In genomic region chr14:21076501-21077194, GRCm38 (mm10) we compare ENCODE assay signal across 8 mouse cellular contexts. TPM values are rescaled to one million over a fixed set of nuclear protein-coding genes. Genes with fewer than 3 reads are reported as not detected.
DNase-seq lines count a peak whose midpoint lies in the region; ATAC-seq and TF ChIP-seq lines count a peak whose summit lies in the region.

No protein-coding gene starts in this region.

- no peak overlapping the region for H3K27ac ChIP-seq in thymus, adult 2 months (ENCODE audit: control insufficient read depth, insufficient read depth, low read length)
- H3K27ac ChIP-seq in hindbrain, embryonic 11.5 days (ENCODE audit: low read depth, low read length) = no peak overlapping the region

- H3K4me1 ChIP-seq in thymus, adult 2 months (replicated peaks; ENCODE audit: control insufficient read depth, insufficient read depth, low read length) = peaks cover 5% of the 10 kb centered on the region; the same call in 1 of the 2 replicates
- peaks cover 2% of the 10 kb centered on the region; the same call in 1 of the 2 replicates for H3K4me1 ChIP-seq in hindbrain, embryonic 11.5 days (replicated peaks; ENCODE audit: control insufficient read depth, insufficient read depth, low read length)

- H3K36me3 ChIP-seq in thymus, adult 2 months (ENCODE audit: control insufficient read depth, insufficient read depth, low read length) = no peaks in the 10 kb centered on the region
- no peaks in the 10 kb centered on the region for H3K36me3 ChIP-seq in hindbrain, embryonic 11.5 days (ENCODE audit: control insufficient read depth, insufficient read depth, low read length)

- 49% methylated on average over 7 of the region's 7 CpGs for WGBS in thymus, adult 2 months
- 51% methylated on average over 7 of the region's 7 CpGs for WGBS in hindbrain, embryonic 11.5 days

- peak overlapping the region; percentile 78 for H3K4me2 ChIP-seq in hindbrain, embryonic 11.5 days (replicated peaks; ENCODE audit: low read depth, low read length)

- DNase-seq in cerebellum, adult 11 months = peak; percentile 38
- no peak for DNase-seq in cerebellum, adult 9-10 months
- peak; percentile 7 for DNase-seq in thymus, adult 2 months
- DNase-seq in thymus, postnatal 0 days (ENCODE audit: low spot score) = no peak
- no peak for DNase-seq in hindbrain, embryonic 11.5 days (ENCODE audit: low spot score)
- peak; percentile 23 for DNase-seq in lung, postnatal 10 days
- no peak for DNase-seq in T-cell, adult 2 months (ENCODE audit: low spot score)
- no peak for DNase-seq in left cerebral cortex, adult 18-20 months (ENCODE audit: low spot score in 2 of 2)

- H3K9ac ChIP-seq in hindbrain, embryonic 11.5 days (ENCODE audit: low read depth, low read length) = peak overlapping the region; percentile 75

- ATAC-seq in hindbrain, embryonic 11.5 days (ENCODE audit: low FRiP score) = peak; percentile 31; the same call in 1 of the 2 replicates

- TF ChIP-seq CTCF in thymus, adult 2 months (IDR thresholded peaks at IDR 0.05; ENCODE audit: borderline replicate concordance, control insufficient read depth, extremely low read depth, insufficient read depth, low read length, poor library complexity) = no peak

- H3K27me3 ChIP-seq in thymus, adult 2 months (ENCODE audit: control insufficient read depth, insufficient read depth, low read length) = no peaks in the 10 kb centered on the region
- H3K27me3 ChIP-seq in hindbrain, embryonic 11.5 days (ENCODE audit: control insufficient read depth, insufficient read depth, low read length) = no peaks in the 10 kb centered on the region

- TF ChIP-seq POLR2A in thymus, adult 2 months (IDR thresholded peaks at IDR 0.05; ENCODE audit: control insufficient read depth, extremely low read depth, insufficient read depth, low read length, poor library complexity) = no peak

- H3K4me3 ChIP-seq in thymus, adult 2 months (ENCODE audit: control insufficient read depth, insufficient read depth, low read length) = peak overlapping the region; percentile 69
- peak overlapping the region; percentile 57 for H3K4me3 ChIP-seq in hindbrain, embryonic 11.5 days (ENCODE audit: low read depth, low read length)

- no peaks in the 10 kb centered on the region for H3K9me3 ChIP-seq in hindbrain, embryonic 11.5 days (ENCODE audit: control insufficient read depth, low read length)

RNA-seq across cellular contexts. Expression of gene Adk, which starts 24.3 kb away (rescaled TPM):
- 12.7 and 18.5 TPM in 2 replicates for polyA plus RNA-seq in thymus, adult 2 months (2012; rRNA removed)
- 98.5 and 102 TPM in 2 replicates for polyA plus RNA-seq in thymus, postnatal 0 days (2015; fragmentation: Nextera tagmentation; extraction: Ambion mirVana)
- polyA plus RNA-seq in hindbrain, embryonic 11.5 days (2014; fragmentation: Nextera tagmentation; extraction: Ambion mirVana) = 107 and 108 TPM in 2 replicates
- 10 to 100 TPM; 65.1 to 77.9 TPM for total RNA-seq in left cerebral cortex, adult 18-20 months (2021)

RNA-seq across cellular contexts. Expression of gene Ap3m1, which starts 24.3 kb away (rescaled TPM):
- polyA plus RNA-seq in thymus, adult 2 months (2012; rRNA removed) = 28.5 and 34.1 TPM in 2 replicates
- 51.0 and 55.7 TPM in 2 replicates for polyA plus RNA-seq in thymus, postnatal 0 days (2015; fragmentation: Nextera tagmentation; extraction: Ambion mirVana)
- polyA plus RNA-seq in hindbrain, embryonic 11.5 days (2014; fragmentation: Nextera tagmentation; extraction: Ambion mirVana) = 135 and 138 TPM in 2 replicates
- 10 to 100 TPM; 64.8 to 67.4 TPM for total RNA-seq in left cerebral cortex, adult 18-20 months (2021)

Comparison
In these comparisons a context has a peak if more than half of its experiments do, and no peak if none do; other contexts are left out.
1. DNase-seq: peak in cerebellum, adult 11 months (single experiment), thymus, adult 2 months (single experiment) and lung, postnatal 10 days (single experiment); none in cerebellum, adult 9-10 months (single experiment), thymus, postnatal 0 days (single experiment), hindbrain, embryonic 11.5 days (single experiment), T-cell, adult 2 months (single experiment) and left cerebral cortex, adult 18-20 months (0 of 2).